Mouse (Mus musculus) gastrocnemius, adult 2 months (tissue): ENCODE results near the gene Stn1. TPM values are rescaled to one million over a fixed set of nuclear protein-coding genes. Genes with fewer than 3 reads are reported as not detected.

ENCODE experiments used
- DNase-seq: peaks from one replicate; pipeline ENCODE4 v3.0.0; 2022
- H3K27ac ChIP-seq: fragments of 200-600 bp; 2 replicates; pipeline ENCODE4 v1.8.1; 2022; ENCODE audit warnings: mild to moderate bottlenecking
- H3K4me3 ChIP-seq: fragments of 200-600 bp; 2 replicates; pipeline ENCODE4 v1.8.1; 2022; ENCODE audit warnings: mild to moderate bottlenecking, moderate library complexity
- CTCF ChIP-seq: fragments of 200-600 bp; IDR thresholded peaks from 2 replicates; pipeline ENCODE4 v1.8.1; 2022; ENCODE audit warnings: antibody characterized with exemption, mild to moderate bottlenecking, moderate library complexity
- intact Hi-C: fragments of 180-260 bp; cut with DNase I; formaldehyde crosslinking; loops from one replicate; pipeline ENCODE4 v1.15.1; 2025
- total RNA-seq, 2 experiments: library from RNA; stranded (reverse); gene quantifications; 2 replicates each; pipeline ENCODE4 v1.2.3; 2021

Stn1 gene
- total RNA-seq, 2 experiments from 2014 or later = 3.8 to 5.6 TPM

DNA sequence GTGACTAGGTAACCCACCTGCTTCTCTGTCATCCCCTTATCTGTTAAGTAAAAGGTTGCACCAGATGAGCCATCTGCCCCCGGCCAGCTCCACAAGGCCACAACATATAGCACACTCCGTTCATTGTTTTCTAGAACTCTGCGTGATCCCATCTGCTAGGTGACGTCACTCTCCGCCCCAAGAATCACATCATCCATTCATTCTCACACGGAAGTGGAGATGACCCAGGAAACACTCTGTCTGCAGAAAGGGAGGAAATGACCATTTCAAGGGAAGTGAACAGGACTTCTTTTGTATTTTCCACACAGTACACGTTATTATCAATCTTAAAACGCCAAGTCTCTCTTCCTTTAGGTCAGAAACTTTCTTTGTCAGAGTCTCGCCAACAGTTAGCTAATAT, 75.9 kb downstream of the Stn1 start:
- no peak for TF ChIP-seq CTCF
- Histone ChIP-seq H3K4me3 (no peak overlapping the region), H3K27ac (peak overlapping the region; percentile 91)
- intact Hi-C loops = loop anchor here (5.0 kb wide), 2 partner anchors 59 to 79 kb away; no protein-coding TSS in a partner anchor
- DNase-seq = peak; percentile 23

DNA sequence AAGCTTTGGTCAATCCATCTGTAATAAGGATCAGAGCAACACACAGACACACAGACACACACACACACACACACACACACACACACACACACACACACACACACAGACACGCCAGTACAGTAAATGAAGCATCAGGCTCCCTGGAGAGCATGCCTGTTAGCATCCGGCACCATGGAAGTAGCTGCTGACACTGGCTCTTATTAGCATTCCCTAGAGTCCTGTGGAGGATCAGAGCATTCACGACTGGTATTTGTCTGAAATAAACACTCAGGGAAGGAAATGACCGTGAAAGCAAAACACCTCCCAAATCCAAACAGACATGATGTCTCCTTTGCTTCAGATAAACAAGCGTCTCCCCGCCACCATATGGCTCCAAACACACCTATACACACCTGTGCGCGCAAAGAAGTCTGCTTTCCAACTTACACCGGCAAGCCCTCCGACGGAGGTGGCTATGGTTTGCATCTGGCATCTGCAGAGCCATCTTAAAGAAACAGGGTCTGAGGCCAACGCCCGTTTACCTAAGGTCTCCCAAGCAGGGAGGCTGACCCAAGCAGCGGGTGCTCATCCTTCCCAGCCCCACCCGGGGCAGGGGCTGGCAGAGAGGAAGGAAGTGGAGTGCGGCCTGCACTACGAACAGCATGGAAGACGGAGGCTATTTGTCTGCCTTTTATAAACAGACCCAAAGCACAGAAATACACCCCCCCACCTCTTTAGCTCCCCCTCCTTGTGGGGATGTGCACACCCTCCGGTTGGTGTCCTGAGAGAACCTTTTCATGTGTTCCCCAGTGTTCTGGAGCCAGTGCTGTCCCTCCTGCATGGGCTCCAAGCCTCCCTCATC, 77.0 kb downstream of the Stn1 start:
- TF ChIP-seq CTCF = no peak
- intact Hi-C loops = loop anchor here (5.0 kb wide), 2 partner anchors 58 to 78 kb away; no protein-coding TSS in a partner anchor
- DNase-seq = peak; percentile 32
- Histone ChIP-seq H3K27ac (peak overlapping the region; percentile 91), H3K4me3 (peak overlapping the region; percentile 49)

- intact Hi-C loops = loop anchor here (2.0 kb wide), 1 partner anchor 28 kb away; no protein-coding TSS in a partner anchor
- peak overlapping the region; percentile 91 for H3K27ac ChIP-seq
- peak; percentile 65 for DNase-seq
- H3K4me3 ChIP-seq = peak overlapping the region; percentile 50; the same call in 1 of the 2 replicates
- TF ChIP-seq CTCF = no peak
Measured at GRCm38 (mm10) chr19:47459214-47459613, 78.1 kb downstream of the Stn1 start.

GRCm38 (mm10) chr19:47458504-47459161, 78.7 kb downstream of the Stn1 start:
- peak; percentile 81 for DNase-seq
- no peak for TF ChIP-seq CTCF
- Histone ChIP-seq H3K27ac (peak overlapping the region; percentile 91), H3K4me3 (peak overlapping the region; percentile 50)
- intact Hi-C loops = loop anchor here (2.0 kb wide), 1 partner anchor 28 kb away; no protein-coding TSS in a partner anchor

- peak; percentile 76 for DNase-seq
- no peak for TF ChIP-seq CTCF
- Histone ChIP-seq H3K27ac (peak overlapping the region; percentile 91), H3K4me3 (peak overlapping the region; percentile 50)
- intact Hi-C loops = loop anchor here (2.0 kb wide), 1 partner anchor 27 kb away; no protein-coding TSS in a partner anchor
Measured at GRCm38 (mm10) chr19:47457711-47458503, 79.4 kb downstream of the Stn1 start.

GRCm38 (mm10) chr19:47456021-47456420, 81.3 kb downstream of the Stn1 start:
- intact Hi-C loops = no loop called here

DNA sequence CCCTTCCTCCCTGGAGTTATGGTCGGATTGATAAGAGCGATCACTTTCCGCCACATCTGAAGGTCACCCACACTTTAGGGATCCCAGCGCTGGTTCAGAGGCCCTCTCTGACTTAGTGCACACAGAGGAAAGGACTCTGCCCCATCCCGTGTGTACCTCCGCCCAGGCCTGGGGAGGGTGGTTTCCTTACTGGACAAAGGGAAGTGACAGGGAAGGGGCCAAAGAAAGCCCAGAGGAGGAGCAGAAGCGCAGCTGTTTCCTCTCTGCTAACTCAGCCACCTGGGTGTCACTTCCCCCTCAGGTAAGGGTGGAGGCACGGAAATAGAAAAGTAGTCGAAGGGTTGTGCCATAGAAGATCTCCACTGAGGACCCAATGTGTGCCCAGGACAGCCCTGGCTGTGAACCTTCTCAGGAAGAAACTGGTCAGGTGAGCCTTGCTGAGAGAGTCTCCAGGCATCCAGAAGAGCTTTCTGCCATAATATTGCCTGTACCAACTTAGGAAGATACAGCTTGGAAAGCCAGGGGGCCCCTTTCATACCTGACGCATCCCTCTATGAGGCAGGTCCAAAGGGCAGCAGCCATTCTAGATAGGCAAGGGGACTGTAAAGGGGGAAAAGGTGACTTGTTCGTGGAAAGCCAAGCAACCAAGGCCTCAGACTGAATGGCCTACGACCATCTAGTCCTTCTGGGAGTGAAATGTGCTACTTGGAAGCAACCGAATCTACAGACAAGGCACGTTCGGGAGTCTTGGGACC, 82.1 kb downstream of the Stn1 start:
- Histone ChIP-seq H3K27ac (peak overlapping the region; percentile 91), H3K4me3 (peak overlapping the region; percentile 9; the same call in 1 of the 2 replicates)
- intact Hi-C loops = no loop called here
- DNase-seq = peak; percentile 49
- TF ChIP-seq CTCF = no peak

More at GRCm38 (mm10) chr19:47456021-47456420, 81.3 kb downstream of the Stn1 start:
- Histone ChIP-seq H3K4me3 (no peak overlapping the region), H3K27ac (peak overlapping the region; percentile 91)
- DNase-seq = peak; percentile 13
- TF ChIP-seq CTCF = no peak

DNA sequence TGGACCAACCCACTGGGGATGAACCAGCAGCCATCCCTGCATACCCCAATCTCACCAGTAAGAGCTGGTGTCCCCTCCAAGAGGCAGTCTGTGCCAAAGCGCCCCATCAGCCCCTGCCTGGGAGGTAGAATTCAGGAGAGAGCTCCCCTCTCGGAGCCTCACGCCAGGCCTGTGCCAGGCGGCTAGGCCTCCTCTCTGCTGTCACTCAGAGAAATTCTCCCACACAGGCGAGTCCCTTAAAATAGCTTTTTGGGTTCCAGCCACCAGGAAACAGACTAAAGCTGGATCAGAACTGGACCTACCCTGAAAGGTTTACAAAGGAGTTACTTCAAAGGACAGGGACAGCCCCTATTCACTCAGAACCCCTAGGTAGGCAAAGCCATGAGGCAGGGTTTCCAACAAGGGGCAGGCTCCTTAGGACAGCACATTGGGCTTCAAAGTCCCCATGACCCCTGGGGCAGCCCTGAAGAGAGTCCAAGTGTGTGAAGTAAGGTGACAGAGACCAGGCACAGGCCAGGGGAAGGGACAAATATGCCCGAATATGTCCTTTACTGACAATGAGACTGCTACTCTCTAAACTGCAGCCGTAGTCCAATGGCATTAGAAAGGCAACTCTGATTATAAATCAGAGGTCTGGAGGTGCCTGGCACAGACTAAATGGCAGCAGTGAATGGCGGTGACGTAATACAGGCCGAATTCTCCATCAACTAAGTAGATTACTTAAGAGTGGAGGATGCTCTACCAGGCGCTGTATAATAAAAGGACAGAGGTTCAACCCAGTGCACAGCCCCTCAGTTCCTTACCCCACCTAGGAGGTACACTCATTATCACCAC, 82.9 kb downstream of the Stn1 start:
- H3K27ac ChIP-seq = peak overlapping the region; percentile 91

GRCm38 (mm10) chr19:47453352-47453751, 84.0 kb downstream of the Stn1 start:
- peak; percentile 17 for DNase-seq

More for the DNA sequence above, 82.9 kb downstream of the Stn1 start:
- peak; percentile 78 for DNase-seq
- intact Hi-C loops = no loop called here
- H3K4me3 ChIP-seq = peak overlapping the region; percentile 54
- TF ChIP-seq CTCF = no peak

DNA sequence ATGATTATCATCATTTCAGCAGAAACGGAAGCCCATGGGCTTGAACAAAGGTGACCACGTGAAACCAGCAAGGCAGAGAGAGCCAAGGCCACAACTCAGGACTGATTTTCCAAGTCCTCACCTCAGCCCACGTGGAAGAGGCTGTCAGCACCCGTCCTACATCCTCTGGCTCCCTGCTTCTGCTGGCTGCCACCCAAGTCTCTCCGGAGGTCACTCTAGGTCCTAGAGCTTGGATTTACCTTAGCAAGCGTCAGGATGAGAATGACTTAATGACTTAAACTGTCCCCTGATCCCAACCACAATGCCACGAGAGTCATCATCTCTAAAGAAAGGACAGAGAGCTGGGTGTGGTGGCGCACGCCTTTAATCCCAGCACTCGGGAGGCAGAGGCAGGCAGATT, 84.6 kb downstream of the Stn1 start:
- DNase-seq = peak; percentile 89
- intact Hi-C loops = no loop called here

More at GRCm38 (mm10) chr19:47453352-47453751, 84.0 kb downstream of the Stn1 start:
- Histone ChIP-seq H3K27ac (peak overlapping the region; percentile 91), H3K4me3 (peak overlapping the region; percentile 54)
- TF ChIP-seq CTCF = no peak
- intact Hi-C loops = no loop called here

More for the DNA sequence above, 84.6 kb downstream of the Stn1 start:
- TF ChIP-seq CTCF = no peak
- H3K4me3 ChIP-seq = no peak overlapping the region
- H3K27ac ChIP-seq = peak overlapping the region; percentile 91
